Mouse (Mus musculus) stomach, postnatal 0 days (tissue): ENCODE measurements at regions not wholly inside any gene's neighbourhood (a gene's known extent, or its start where the extent isn't known, plus 50 kb on each side); places are given as distances from the start of the nearest gene placed in this dataset.

Experiments
- CTCF ChIP-seq: IDR thresholded peaks from 2 replicates; pipeline ENCODE4 v1.5.1; 2016; ENCODE audit warnings: antibody characterized with exemption, low read depth, mild to moderate bottlenecking, moderate library complexity
- EP300 ChIP-seq: optimal IDR thresholded peaks from 2 replicates; pipeline ENCODE3; 2016; ENCODE audit warnings: antibody characterized with exemption

- TF ChIP-seq EP300 (no peak), CTCF (no peak)
Measured at GRCm38 (mm10) chr11:18421076-18421475, 467.4 kb upstream of the Etaa1 start.
